Mouse (Mus musculus): ENCODE measurements around the gene 4930442H23Rik.

GRCm38 (mm10) chr10:81143157-81143633 lies 40.5 kb downstream of the 4930442H23Rik start:
- TF ChIP-seq POLR2A (IDR thresholded peaks at IDR 0.05; ENCODE audit: low read depth, low read length) (no peak), CTCF (IDR thresholded peaks at IDR 0.05; ENCODE audit: extremely low read depth, insufficient read length, insufficient replicate concordance, low read depth, low read length) (no peak)
